Mouse (Mus musculus): ENCODE results near the gene Acta1.

Gene Acta1

GRCm38 (mm10) chr8:123894502-123895097 is at the start of gene Acta1:
TSS of gene Acta1 (minus strand) at chr8:123894751.
- no peak for DNase-seq (ENCODE audit: low spot score)

- no peak for DNase-seq (ENCODE audit: low spot score)
Measured at GRCm38 (mm10) chr8:123929026-123929425, 34.5 kb upstream of the Acta1 start.

DNA sequence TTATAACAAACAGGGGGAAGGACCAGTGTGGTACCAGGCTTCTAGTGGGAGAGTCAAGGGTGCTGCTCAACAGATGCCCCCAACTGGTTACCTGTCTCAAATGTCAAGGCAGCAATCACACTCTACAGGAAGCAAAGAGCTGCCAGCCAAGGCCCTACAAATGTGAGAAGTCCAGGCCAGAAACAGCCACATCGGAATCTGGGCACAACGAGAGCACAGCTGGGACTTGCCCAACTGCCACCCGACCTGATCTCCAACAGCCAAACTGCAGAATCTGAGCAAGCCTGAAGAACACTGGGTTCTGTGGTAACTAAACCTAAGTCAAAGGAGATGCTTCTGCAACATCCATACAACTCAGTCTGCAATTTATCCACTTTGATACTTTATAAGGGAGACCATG is 31.1 kb upstream of the Acta1 start:
- DNase-seq (ENCODE audit: low spot score): no peak

GRCm38 (mm10) chr8:123924719-123925118 is 30.2 kb upstream of the Acta1 start:
- peak; percentile 72 for DNase-seq (ENCODE audit: low spot score)

GRCm38 (mm10) chr8:123914635-123915034 is 20.1 kb upstream of the Acta1 start:
- DNase-seq (ENCODE audit: low spot score): no peak

- DNase-seq (ENCODE audit: low spot score): no peak
Measured at GRCm38 (mm10) chr8:123912265-123912664, 17.7 kb upstream of the Acta1 start.

- DNase-seq (ENCODE audit: low spot score): no peak
Measured at GRCm38 (mm10) chr8:123907604-123908003, 13.1 kb upstream of the Acta1 start.

- no peak for DNase-seq (ENCODE audit: low spot score)
Measured at GRCm38 (mm10) chr8:123902653-123903052, 8.1 kb upstream of the Acta1 start.

- DNase-seq (ENCODE audit: low spot score): no peak
Measured at GRCm38 (mm10) chr8:123899366-123899765, 4.8 kb upstream of the Acta1 start.

DNA sequence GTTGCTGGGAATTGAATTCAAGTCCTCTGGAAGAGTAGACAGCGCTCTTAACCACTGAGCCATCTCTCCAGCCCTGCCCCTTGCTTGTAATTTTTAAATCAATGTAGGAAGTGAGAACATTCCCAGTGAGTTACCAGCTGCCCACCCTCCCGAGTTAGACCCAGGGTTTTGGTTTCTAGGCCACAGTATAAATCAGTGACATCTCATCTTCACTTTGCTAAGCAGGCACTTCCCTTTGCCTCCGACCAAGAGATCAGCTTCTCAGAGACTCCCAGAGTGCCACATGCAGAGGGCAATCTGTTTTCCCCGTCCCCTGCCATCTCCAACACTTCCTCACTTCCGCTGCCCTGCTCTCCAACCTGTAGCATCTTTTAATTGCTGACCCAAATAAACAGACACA is 4.0 kb upstream of the Acta1 start:
- DNase-seq (ENCODE audit: low spot score): no peak

GRCm38 (mm10) chr8:123896774-123897173 is 2.2 kb upstream of the Acta1 start:
- no peak for DNase-seq (ENCODE audit: low spot score)

DNA sequence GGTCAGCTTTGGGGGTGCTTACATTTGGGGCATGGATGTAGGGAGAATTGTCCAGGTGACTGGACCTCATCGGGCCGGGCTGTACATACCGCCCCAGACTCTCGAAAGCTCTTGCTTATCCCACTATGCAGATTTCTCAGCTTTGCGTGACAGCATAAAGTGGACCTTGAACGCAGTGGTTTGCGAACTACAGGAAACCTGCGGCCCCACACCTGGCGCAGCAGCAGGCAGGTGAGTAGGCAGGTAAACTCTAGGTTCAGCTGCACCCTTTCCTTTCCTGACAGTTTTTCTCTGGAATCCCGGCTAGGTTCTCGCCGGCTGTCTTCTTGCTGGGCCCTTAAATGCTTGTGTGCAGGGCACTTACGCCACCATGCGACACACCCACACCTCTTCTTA is 1.8 kb upstream of the Acta1 start:
- DNase-seq (ENCODE audit: low spot score): no peak

GRCm38 (mm10) chr8:123895680-123896365 is 1.3 kb upstream of the Acta1 start:
- no peak for DNase-seq (ENCODE audit: low spot score)

GRCm38 (mm10) chr8:123895230-123895629 is 679 bp upstream of the Acta1 start:
- DNase-seq (ENCODE audit: low spot score): no peak

GRCm38 (mm10) chr8:123893413-123893812 is 1.1 kb downstream of the Acta1 start:
- no peak for DNase-seq (ENCODE audit: low spot score)

- DNase-seq (ENCODE audit: low spot score): no peak
Measured at GRCm38 (mm10) chr8:123892586-123893155, 1.9 kb downstream of the Acta1 start.

DNA sequence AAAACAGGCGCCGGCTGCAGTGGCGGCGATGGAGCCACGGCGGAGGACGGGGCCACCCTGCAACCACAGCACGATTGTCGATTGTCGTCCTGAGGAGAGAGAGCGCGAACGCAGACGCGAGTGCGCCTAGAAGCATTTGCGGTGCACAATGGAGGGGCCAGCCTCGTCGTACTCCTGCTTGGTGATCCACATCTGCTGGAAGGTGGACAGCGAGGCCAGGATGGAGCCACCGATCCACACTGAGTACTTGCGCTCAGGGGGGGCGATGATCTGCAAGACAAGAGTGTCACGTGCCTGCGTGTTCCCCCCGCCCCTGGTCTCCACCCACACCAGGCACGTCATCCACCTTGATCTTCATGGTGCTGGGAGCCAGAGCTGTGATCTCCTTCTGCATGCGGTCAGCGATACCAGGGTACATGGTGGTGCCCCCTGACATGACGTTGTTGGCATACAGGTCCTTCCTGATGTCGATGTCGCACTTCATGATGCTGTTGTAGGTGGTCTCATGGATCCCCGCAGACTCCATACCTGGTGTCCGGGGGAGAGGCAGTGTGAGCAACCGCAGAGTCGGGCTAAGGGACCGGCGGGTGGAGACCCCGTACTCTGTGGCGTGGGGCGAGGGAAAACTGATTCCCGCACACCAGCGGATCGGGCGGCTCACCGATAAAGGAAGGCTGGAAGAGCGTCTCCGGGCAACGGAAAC is 2.5 kb downstream of the Acta1 start:
- no peak for DNase-seq (ENCODE audit: low spot score)

- DNase-seq (ENCODE audit: low spot score): peak; percentile 65
Measured at GRCm38 (mm10) chr8:123891271-123891670, 3.3 kb downstream of the Acta1 start.

- DNase-seq (ENCODE audit: low spot score): no peak
Measured at GRCm38 (mm10) chr8:123889797-123890196, 4.8 kb downstream of the Acta1 start.

- DNase-seq (ENCODE audit: low spot score): no peak
Measured at GRCm38 (mm10) chr8:123887956-123888355, 6.6 kb downstream of the Acta1 start.

DNA sequence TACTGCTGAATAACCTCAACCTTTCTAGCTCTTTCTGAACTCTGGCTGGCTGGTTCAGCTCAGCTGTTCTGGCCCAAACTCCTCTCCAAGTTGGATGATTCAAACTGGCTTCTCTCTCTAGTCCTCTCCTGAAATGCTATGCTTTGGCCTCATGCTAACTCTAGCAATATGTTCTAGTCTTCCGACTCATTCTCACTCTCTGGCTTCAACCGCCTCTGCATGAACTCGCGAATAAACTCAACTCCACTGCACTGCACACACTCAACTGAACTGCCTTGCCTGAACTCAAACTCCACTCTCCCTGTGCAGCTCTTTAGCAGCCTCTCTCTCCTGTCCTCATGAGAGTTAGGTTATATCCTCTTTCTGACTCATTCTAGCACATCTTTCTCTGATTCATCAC is 7.4 kb downstream of the Acta1 start:
- DNase-seq (ENCODE audit: low spot score): no peak

GRCm38 (mm10) chr8:123884721-123885565 is 9.6 kb downstream of the Acta1 start:
- no peak for DNase-seq (ENCODE audit: low spot score)
